ENCODE assay signal across 7 mouse cellular contexts in genomic region chr9:52048650-52049081, GRCm38 (mm10). TPM values are rescaled to one million over a fixed set of nuclear protein-coding genes. Genes with fewer than 3 reads are reported as not detected.
A peak's percentile ranks its signal among the peaks of the same experiment; 100 is the strongest.
DNase-seq lines count a peak whose midpoint lies in the region; ATAC-seq and TF ChIP-seq lines count a peak whose summit lies in the region.

No protein-coding gene starts in this region.

- H3K4me3 ChIP-seq in cerebellum, adult 2 months (replicated peaks; ENCODE audit: insufficient read depth, low read depth, low read length) = peak overlapping the region; percentile 67
- H3K4me3 ChIP-seq in forebrain, postnatal 0 days (ENCODE audit: low read depth, low read length) = peak overlapping the region; percentile 90
- peak overlapping the region; percentile 97 for H3K4me3 ChIP-seq in hindbrain, embryonic 10.5 days
- peak overlapping the region; percentile 97 for H3K4me3 ChIP-seq in midbrain, embryonic 10.5 days

- H3K4me1 ChIP-seq in cerebellum, adult 2 months (ENCODE audit: control insufficient read depth, insufficient read depth, low read length) = no peaks in the 10 kb centered on the region; the same call in 1 of the 2 replicates
- peaks cover 18% of the 10 kb centered on the region for H3K4me1 ChIP-seq in forebrain, postnatal 0 days (ENCODE audit: insufficient read depth)
- H3K4me1 ChIP-seq in hindbrain, embryonic 10.5 days (replicated peaks) = peaks cover 36% of the 10 kb centered on the region
- H3K4me1 ChIP-seq in midbrain, embryonic 10.5 days = peaks cover 42% of the 10 kb centered on the region

- no peaks in the 10 kb centered on the region for H3K36me3 ChIP-seq in forebrain, postnatal 0 days (ENCODE audit: insufficient read depth)
- H3K36me3 ChIP-seq in hindbrain, embryonic 10.5 days = no peaks in the 10 kb centered on the region
- no peaks in the 10 kb centered on the region for H3K36me3 ChIP-seq in midbrain, embryonic 10.5 days

- under 1% methylated on average over 60 of the region's 60 CpGs for WGBS in cerebellum, adult 2 months
- WGBS in forebrain, postnatal 0 days = under 1% methylated on average over 59 of the region's 60 CpGs
- WGBS in hindbrain, embryonic 10.5 days = under 1% methylated on average over 60 of the region's 60 CpGs
- WGBS in midbrain, embryonic 10.5 days = under 1% methylated on average over 60 of the region's 60 CpGs

- no peak for TF ChIP-seq POLR2A in cerebellum, adult 2 months (IDR thresholded peaks at IDR 0.05; ENCODE audit: borderline replicate concordance, insufficient read depth, low read length)

- H3K4me2 ChIP-seq in forebrain, postnatal 0 days (ENCODE audit: low read depth) = peak overlapping the region; percentile 66

- peak in 1 of 2 experiments; percentile 55 for DNase-seq in cerebellum, adult 2 months
- no peak for DNase-seq in forebrain, postnatal 0 days
- peak; percentile 67 for DNase-seq in hindbrain, embryonic 10.5 days (ENCODE audit: low spot score)
- DNase-seq in left cerebral cortex, postnatal 14 days (ENCODE audit: low spot score in 2 of 2) = peak; percentile 6 to 22
- DNase-seq in midbrain, embryonic 10.5 days (ENCODE audit: low spot score) = peak; percentile 71
- peak; percentile 19 to 45 for DNase-seq in spleen, postnatal 14 days (ENCODE audit: low spot score in 2 of 2)

- TF ChIP-seq CTCF in cerebellum, adult 2 months (IDR thresholded peaks at IDR 0.05; ENCODE audit: borderline replicate concordance, insufficient read depth, low read depth, low read length) = no peak
- no peak for TF ChIP-seq CTCF in forebrain, postnatal 0 days (IDR thresholded peaks at IDR 0.05; ENCODE audit: low read depth)

- H3K9me3 ChIP-seq in forebrain, postnatal 0 days (ENCODE audit: low read length) = no peaks in the 10 kb centered on the region
- no peaks in the 10 kb centered on the region for H3K9me3 ChIP-seq in hindbrain, embryonic 10.5 days
- H3K9me3 ChIP-seq in midbrain, embryonic 10.5 days (replicated peaks) = no peaks in the 10 kb centered on the region

- peak overlapping the region; percentile 92 for H3K9ac ChIP-seq in forebrain, postnatal 0 days

- H3K27me3 ChIP-seq in cerebellum, adult 2 months (ENCODE audit: control insufficient read depth, insufficient read depth, low read length) = no peaks in the 10 kb centered on the region
- H3K27me3 ChIP-seq in forebrain, postnatal 0 days (ENCODE audit: insufficient read depth, low read length) = no peaks in the 10 kb centered on the region
- no peaks in the 10 kb centered on the region for H3K27me3 ChIP-seq in hindbrain, embryonic 10.5 days (ENCODE audit: insufficient read depth, poor library complexity, severe bottlenecking)
- no peaks in the 10 kb centered on the region for H3K27me3 ChIP-seq in midbrain, embryonic 10.5 days (ENCODE audit: low read depth, poor library complexity, severe bottlenecking)

- peak overlapping the region; percentile 99; the same call in 1 of the 2 replicates for H3K27ac ChIP-seq in cerebellum, adult 2 months (ENCODE audit: insufficient read depth, low read length)
- H3K27ac ChIP-seq in forebrain, postnatal 0 days (ENCODE audit: low read depth, low read length) = peak overlapping the region; percentile 98
- H3K27ac ChIP-seq in hindbrain, embryonic 10.5 days = peak overlapping the region; percentile 100
- peak overlapping the region; percentile 100 for H3K27ac ChIP-seq in midbrain, embryonic 10.5 days (replicated peaks)

- intact Hi-C loops in left cerebral cortex, postnatal 14 days (cut with DNase I) = loop anchor here (5.0 kb wide), 1 partner anchor 61 kb away; no protein-coding TSS in a partner anchor

- ATAC-seq in activated CD4-positive, CD25-positive, alpha-beta regulatory T cell, adult 4 months = peak; percentile 37
- ATAC-seq in forebrain, postnatal 0 days = peak; percentile 61

RNA-seq across cellular contexts. Expression of gene Rdx, which starts 1.7 kb away (rescaled TPM):
- polyA plus RNA-seq in activated CD4-positive, CD25-positive, alpha-beta regulatory T cell, adult 4 months (2017; shearing (Covaris generic)) = 10 to 100 TPM; 48.1 to 59.2 TPM
- 47.1 and 49.5 TPM in 2 replicates for polyA plus RNA-seq in cerebellum, adult 2 months (2012; rRNA removed)
- total RNA-seq in forebrain, postnatal 0 days (2014; rRNA removed) = 75.4 and 84.6 TPM in 2 replicates
- polyA plus RNA-seq in forebrain, postnatal 0 days (2015; fragmentation: Nextera tagmentation; extraction: Ambion mirVana) = 66.9 and 81.7 TPM in 2 replicates
- 128 and 160 TPM in 2 replicates for polyA plus RNA-seq in hindbrain, embryonic 10.5 days (2016; fragmentation: Nextera tagmentation; extraction: Ambion mirVana)
- 10 to 100 TPM; 42.7 to 52.9 TPM for total RNA-seq in left cerebral cortex, postnatal 14 days (2021)
- polyA plus RNA-seq in midbrain, embryonic 10.5 days (2016; fragmentation: Nextera tagmentation; extraction: Ambion mirVana) = 159 and 160 TPM in 2 replicates
